Mouse (Mus musculus) cerebellum, adult 9-10 months (tissue): ENCODE measurements around the gene Ubash3b.

Experiments used
- DNase-seq: peaks from one replicate; pipeline ENCODE4 v3.0.0; 2022

Ubash3b gene

DNA sequence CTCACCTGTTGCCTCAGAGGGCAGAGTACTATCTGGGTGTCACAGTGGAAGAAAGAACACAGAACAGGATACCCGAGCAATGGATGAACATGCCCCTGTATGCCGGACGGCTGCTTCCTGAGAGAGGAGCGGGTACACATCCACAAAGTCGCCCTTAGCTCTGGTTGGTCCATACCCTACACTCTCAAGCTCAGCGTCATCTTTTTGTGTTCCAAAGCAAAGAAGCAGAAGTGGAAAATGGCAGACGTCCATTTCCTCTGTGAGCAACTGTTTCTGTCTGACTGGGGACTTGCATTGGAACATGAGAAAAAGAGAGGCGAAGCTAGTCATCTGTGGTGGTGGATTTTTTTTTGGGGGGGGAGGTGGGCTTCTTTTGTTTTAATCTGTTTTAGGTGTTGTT is 30.9 kb downstream of the Ubash3b start:
- no peak for DNase-seq

DNA sequence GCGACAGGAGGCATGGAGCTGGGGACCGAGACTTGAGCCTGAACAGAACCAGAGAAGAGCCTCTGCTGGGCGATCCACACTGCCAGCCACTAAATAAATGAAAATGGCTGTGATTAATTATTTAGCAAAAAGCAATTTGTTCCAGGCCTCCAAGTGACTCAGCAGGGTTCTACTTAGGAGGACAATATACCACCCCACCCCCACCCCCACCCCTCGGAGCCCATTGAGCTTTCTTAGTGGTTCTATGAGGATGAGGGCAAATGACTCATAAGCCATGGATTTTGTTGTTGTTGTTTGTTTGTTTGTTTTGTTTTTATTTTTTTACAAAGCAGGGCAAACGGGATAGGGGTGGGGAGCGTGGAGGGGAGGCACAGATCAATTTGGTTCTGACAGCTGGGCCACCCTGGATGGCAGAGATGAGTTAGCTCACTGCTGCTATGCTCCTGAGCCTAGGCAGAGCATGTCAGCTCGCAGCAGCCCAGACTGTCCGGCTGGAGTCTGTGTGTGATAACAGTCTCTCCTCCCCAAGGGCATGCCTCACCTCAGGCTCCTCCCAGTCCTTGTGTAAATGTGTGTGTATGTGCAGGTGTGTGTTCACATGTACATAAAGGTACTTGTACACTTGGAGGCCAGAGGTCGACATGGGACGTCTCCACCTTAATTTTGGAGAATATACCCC is 31.6 kb downstream of the Ubash3b start:
- DNase-seq, result no peak

DNA sequence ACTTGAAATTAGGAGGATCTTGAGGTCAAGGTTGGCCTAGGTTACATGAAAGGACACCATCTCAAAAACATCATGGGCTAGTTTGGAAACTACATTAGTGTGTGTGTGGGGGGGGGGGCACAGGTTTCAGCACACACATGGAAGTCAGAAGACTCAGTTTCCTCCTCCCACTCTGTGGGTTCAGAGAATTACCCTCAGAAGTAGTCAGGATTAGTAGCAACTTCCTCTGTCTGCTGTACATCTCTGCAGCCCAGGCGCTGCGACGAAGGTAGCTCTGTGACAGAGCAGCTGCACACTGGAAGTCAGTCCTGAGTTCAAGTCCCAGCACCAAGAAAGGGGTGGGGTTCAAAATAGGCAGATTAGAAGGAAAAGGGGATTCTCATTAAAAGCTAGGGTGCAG is 32.2 kb downstream of the Ubash3b start:
- DNase-seq, result no peak

DNA sequence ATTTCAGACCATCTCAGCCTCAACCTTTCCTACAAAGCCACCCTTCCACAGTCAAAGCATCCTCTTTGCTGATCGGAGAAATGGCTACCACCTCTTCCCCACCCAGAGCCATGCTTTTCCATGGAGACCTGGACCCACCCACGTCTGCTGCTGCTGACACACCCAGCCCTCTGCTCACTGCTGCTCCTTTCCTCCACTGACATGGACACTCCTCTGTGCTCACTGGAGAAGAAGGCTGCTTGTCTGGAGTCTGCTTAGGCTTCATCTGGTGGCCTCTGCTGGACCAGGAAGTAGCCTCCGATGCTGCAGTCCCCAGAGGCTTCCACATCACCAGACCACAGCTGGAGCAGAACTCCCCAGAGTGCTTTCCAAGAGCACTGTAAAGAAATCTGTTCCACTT is 34.8 kb downstream of the Ubash3b start:
- no peak for DNase-seq

DNA sequence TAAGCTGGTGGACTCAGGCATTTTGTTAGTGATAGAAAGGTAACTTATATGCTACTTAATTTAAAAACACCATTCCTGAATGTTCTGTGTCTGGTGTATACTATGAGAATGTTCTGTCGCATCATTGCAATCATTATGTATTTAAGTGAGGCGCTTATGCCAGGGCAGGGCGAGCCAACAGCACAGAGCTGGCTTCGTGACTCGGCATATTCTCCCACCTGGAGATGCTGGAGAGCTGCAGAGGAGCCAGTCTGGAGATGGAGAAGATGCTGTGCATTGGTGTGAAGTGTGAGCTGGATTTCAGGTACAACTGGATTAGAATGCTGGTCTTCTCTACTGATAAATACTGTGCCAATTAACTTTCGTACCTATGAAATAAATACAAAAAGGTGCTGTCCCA is 37.2 kb downstream of the Ubash3b start:
- no peak for DNase-seq

DNA sequence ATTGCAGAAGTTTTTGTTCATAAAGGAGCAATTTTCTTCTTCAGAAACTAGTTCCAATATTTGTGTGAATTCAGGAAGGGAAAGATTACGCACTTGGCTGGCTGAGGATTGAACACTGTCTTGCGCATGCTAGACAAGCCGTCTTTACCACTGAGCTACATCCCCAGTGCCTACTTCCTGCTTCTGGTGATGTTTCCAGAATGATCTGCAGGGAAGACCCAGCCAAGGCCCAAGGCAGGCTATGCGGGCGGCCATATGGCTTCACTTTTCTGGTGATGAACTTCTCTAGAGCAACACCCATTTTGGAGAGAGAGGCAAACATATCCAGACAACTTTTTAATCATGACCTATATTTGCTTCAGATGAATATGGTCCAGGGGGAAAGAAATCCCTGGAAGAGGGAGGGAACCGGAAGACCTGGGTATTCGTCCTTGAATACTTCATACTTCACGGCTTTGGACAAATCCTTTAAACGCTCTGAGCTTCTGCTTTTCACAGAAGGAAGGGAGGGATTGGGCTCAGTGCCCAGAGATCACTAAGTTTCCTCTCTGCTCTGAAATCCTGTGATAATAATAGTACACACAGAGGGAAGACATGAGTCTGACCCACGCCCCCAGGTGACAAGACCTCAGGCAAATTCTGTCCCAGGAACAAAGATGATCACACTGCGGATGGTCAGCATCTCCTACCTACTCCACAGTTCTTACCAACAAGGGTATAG is 38.9 kb downstream of the Ubash3b start:
- DNase-seq, result peak; percentile 77

DNA sequence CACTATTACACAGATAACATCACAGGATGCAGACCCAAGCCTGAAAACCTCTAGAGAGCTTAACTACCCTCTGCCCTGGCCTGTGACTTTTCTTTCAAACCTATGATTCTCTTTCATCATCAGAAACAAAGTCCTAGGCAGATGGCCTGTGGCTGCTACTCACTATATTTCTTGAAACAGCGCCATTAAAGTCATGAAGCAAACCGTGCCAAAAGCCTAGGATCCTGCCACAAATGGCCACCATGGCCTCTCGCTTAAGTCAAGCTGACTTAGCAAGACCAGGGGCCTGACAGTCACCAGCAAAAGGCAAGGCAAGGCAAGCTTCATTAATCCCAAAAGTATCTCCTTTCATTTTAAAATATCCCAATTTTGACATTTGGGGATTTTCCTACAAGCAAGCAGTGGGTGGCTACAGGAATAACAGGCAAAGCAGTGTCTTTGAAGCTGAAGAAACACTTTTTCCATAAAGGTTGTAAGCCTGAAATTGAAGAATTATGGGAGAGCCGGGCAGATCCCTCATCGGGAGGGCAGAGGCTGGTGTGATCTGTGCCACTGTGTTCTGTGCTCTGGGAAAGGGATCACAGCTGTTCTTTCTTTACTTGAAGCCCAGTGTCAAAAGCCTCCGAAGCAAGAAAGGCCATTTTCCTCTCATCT is 39.7 kb downstream of the Ubash3b start:
- DNase-seq, result peak; percentile 64

DNA sequence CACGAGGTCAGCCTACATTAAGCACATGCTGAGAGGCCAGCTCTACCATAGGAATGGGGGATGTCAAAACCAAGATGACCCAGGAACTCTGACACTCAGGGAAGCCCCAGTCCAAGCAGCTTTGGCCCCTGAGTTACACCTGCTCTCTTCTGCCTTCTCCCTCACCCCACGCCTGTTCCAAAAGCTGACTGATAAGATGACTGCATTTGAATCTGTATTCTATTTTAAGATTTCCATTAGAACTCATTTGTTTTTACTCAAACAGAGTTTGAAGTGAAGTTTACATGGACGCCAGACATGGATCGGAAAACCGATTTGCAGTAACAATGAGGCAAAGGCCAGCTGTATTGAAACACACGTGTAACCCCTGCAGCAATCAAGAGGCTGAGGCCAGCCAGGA is 41.5 kb downstream of the Ubash3b start:
- no peak for DNase-seq

DNA sequence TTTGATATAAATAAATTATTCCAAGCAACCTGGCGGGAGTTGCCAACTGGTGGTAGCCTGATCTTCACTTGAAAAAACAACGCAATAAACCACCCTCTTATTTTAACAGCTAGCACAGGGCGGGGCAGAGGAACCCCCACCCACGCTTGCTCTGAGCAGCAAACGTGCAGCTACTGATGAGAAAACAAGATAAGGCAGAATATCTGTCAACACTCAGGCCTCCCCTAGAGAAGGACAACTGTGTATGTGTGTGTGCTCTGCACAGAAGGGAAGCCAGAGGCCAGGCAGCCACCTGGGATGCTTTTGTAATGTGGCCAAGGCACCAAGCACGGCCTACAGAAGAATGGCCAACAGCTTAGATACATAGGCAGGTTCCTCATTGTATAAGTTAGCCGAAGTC is 43.4 kb downstream of the Ubash3b start:
- peak; percentile 57 for DNase-seq

DNA sequence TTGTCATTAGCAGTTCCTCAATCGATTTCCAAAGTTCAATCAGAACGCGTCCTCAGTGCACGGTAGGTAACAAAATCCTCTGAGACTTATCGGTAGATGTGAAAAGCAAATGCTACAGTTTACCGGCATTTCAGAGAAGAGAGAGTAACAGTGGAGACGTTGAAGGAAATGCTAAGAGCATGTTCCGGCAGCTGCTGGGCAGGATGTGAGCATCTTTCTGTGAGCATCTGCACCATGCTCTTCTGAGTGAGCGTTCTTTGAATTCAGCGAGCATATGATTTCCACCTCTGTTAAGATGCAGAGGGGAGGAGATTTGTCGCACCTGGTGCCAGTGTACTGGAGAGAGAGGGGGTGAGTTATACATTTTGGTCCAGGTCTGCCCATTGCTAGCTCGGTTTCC is 45.4 kb downstream of the Ubash3b start:
- DNase-seq, result no peak

DNA sequence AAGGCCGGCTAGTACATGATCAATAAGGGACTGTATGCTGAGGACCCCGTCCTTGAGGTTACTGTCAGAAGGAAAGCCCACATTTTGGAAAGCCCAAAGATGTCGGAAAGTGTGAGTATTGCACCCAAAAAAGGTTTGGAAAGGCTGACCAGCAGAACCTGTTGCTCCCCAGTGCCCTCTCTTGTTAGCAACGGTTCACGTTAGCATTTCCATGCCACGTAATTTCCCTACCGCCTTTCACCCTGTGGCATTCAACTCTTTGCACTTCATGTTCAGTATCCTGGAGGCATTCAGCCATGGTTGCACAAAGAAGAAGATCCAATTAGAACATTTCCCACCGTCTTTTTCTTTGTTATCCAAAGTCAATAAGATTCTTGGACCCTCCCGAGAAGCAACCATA is 47.1 kb downstream of the Ubash3b start:
- DNase-seq, result no peak

DNA sequence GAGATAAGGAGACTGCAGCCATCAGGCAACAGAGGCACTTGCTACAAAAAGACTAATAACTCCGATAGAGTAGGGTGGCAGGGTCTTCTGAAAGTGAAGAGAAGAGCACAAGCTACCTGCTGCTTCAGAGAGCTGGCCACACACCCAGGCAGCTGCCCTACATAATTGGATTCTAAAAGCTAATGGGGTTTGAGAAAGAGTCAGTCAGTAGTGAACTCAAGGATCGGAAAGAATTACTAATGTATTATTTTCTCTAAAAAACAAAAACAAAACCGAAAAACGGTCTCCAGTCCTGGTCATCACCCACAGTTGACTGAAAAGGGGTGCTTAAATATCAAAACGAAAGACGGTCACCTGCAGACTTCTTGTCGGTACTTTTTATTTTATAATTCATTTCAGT is 51.7 kb downstream of the Ubash3b start:
- no peak for DNase-seq

DNA sequence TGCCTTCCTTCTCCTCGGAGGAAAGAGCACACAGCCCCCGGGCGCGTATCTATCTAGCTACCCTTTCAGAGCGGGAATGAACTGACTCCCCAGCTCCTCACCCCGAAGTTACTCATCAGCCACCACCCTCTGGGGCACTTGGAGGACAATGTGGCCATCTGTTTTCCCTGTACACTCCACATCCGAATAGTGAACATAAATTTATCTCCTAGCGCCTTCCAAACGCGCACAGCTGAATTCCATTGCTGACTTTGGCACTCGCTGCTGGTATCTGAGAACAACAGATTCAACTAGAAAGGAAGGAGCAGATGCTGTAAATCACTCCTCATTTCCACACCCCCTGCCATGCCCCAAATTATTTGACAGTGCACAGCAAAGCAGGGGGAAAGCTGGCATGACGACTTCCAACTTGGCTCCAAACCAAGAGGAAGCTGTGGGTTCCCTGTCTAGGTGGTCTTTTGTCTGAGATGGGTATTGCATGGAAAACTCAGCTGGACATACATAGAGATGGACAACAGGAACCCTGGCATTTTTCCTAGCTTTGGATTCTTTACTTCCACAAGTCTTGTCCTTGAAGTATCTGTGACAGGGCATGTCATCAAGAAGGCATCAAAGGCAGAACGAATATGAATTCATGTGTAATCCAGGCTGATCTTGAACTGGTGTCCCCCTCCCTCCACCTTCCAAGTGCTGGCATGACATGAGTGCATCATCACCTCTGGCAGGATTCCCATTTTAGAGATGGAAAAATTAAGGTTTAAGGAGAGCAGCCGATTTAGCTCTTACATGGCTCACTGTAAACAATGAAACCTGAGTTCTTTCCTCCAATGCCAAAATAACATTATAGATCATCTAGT is 52.9 kb downstream of the Ubash3b start:
- peak; percentile 88 for DNase-seq

DNA sequence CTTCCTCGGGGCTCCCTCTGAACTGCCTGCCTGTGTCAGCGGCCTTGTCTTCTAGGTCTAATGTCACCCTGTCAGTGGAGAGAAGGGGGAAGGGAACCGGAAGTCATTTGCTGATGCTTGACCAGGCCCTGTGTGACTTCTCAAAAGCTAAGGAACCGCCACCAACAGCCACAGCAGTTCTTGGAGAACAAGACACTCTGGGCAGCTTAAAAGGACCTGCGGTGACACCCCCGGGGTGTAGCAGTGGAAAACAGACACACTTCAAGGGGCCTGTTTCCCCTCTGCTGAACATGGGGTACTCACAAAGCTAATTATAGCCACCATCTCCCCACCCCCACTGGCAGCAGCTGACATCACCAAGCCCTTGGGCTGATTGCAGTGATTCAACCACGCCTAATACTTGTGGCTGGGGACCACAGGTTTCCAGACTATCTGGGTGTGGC is 56.3 kb downstream of the Ubash3b start:
- no peak for DNase-seq

DNA sequence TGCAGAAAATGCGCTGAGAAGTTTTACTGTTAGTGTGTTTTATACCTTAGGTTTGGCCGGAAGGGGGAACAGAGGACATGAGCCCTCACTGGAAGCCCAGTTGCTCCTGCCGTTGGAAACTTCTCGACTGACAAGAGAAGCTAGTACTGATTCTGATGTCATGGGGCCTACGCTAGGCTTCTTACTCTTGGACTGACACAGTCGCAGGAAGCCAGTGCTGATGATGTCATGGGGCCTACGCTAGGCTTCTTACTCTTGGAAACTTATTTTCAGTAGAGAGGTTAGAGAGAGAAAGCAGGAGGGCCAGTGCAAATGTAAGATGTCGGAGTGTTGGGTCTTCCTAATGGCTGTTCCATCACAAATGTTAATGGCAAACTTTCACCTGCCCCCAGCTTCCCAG is 57.8 kb downstream of the Ubash3b start:
- DNase-seq, result no peak

DNA sequence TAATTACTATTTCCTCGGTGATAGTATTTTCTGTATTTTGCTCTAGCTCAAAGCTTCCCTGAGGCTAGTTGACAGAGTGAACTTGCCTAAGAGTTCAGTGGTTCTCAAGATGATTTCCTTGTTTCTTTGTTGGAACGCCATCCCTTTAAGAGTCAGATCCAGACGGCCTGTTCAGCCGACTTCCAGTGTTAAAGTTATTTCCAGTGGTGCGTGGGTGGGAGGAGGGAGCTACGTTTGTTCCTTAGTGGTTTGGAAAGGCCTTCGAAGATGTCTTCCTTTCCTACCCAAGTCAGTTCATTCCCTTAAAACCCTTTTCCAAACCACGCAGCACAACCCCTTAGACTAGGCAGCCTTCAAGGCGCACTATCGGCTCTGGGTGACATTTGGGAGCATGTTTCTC is 58.9 kb downstream of the Ubash3b start:
- DNase-seq, result no peak

DNA sequence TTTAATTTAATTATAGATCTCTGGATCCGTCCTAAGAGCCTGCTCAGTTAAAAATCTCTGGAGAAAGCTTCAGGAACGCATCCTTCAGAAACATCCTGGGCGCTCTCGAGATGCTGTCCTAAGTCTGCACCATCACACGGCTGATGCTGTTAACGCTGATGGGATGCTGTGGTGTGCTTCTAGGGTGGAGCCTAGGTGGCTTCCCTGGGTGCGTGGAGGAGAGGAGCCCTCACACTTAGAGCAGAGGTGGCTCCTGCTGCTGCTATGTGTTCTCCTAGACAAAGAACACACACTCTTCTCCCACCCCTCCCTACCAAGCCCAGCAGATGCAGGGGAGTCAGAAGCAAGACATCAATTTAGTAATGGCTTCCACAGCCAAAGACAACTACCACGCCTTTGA is 61.6 kb downstream of the Ubash3b start:
- DNase-seq, result no peak

DNA sequence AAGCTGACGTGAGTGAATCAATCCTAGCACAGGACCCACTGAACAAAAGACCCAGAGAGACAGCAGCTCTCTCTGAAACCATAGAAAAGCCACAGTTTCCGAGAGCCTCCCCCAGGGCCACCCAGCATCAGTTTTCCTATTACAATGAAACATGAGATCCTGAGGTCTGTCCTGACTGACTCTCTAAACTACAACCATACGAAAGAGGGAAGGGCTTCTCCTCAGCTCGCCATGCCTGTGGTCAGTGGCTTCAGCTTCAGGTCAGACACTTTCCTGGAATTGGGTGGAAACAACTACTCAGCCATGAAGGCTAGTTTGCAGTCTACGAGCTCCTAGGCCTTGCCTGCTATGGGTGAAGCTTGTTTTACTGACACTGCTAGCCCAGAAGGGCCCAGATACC is 62.4 kb downstream of the Ubash3b start:
- no peak for DNase-seq

DNA sequence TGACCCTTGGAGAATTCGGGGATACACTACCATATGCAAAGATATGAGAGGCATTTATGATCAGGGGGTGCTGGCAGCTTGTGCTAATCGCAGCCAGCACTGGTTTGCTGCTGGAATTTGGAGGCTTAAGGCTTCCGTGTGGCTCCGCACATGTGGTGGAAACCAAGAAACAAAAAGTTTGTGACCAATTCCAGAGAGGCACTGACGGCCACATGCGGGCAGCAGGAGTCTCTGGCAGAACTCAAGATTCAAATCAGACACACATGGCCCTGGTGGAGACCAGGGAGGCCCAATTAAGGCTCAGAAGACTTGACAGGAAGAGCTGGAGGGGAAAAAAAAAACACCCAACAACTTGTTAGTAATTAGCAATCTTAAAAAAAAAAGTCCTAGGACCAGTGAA is 63.4 kb downstream of the Ubash3b start:
- DNase-seq, result no peak

DNA sequence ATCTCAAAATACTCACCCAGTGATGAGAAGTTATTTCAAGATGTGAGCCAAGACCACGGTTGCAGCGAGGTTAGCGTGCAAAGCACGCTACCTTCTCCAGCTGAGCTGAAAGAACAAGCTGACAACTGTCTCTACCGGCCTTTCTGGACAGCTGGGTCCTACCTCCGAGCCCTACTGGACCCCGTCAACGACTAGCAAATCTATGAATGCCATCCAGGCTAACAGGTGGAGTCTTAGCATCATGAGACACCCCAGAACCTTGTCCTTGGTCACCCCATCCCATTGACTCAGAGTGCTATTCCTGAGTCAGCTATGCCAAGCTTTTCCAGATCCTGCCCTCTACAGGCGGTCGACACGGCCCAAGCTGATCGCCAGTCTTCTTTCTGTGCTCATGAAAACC is 69.5 kb downstream of the Ubash3b start:
- DNase-seq, result no peak

DNA sequence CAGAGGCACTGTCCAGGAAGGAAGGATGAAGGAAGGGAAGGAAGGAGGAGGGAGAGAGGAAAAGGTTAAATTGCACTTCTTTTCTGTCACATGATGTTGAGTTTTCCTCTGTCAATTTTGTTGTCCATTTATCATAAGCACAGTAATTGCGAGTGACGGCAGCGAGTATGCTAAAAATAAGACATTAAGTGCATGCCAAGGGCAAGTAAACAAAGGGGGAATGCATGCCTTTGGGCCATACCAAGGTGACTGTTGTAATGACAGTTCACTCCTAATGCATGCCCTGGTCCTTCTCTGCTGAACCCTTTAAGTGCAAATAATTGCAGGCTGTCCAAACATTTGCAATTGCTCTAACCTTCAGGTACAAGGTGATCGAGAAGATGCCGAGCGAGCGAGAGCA is 70.3 kb downstream of the Ubash3b start:
- DNase-seq, result no peak

DNA sequence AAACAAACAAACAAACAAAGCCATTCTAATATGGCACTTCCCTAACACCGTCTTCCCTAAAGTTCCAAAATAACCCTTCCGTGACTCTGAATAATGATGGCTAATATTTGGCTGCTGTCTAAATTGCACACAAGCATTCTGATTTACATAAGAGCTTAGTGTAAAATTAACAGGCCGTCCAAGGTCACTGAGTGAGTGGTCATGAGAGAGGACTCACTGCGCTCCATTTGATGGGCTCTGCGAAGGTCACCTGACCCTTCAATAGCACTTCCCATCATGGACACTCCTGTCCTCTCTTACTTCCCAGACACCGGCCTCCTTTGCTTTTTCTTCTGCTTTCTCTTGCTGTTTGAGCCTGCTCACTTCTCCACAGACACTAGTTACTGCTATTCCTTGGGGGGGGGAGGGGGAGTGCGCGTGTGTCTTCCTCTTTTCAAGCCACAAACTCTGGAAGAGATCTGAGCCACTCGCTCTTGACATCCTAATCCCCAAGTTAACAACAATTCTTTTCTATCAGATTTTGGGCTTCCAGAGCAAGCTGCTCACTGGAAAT is 73.6 kb downstream of the Ubash3b start:
- DNase-seq, result no peak
